Mouse (Mus musculus) hindbrain, embryonic 14.5 days (tissue): ENCODE data around the gene Hps1. TPM values are rescaled to one million over a fixed set of nuclear protein-coding genes. Genes with fewer than 3 reads are reported as not detected.

ENCODE experiments used
- ATAC-seq: fragments of 200-750 bp; cut with Nextera tagmentation; 2 replicates; pipeline ENCODE4 v1.8.0; 2017; ENCODE audit warnings: moderate number of reproducible peaks, mild to moderate bottlenecking, moderate TSS enrichment, moderate library complexity; ENCODE audit not compliant: low FRiP score
- DNase-seq: peaks from one replicate; pipeline ENCODE4 v3.0.0-alpha.2; 2015; ENCODE audit warnings: low spot score
- H3K27ac ChIP-seq: fragments of 300-500 bp; sonication (generic); 2 replicates; pipeline ENCODE4 v1.5.1; 2014; ENCODE audit warnings: mild to moderate bottlenecking, moderate library complexity
- H3K27me3 ChIP-seq: fragments of 300-500 bp; sonication (generic); 2 replicates; pipeline ENCODE4 v1.6.1; 2014; ENCODE audit warnings: mild to moderate bottlenecking, low read length, mixed read lengths; ENCODE audit not compliant: control insufficient read depth, insufficient read depth
- H3K36me3 ChIP-seq: fragments of 300-500 bp; sonication (generic); replicated peaks from 2 replicates; pipeline ENCODE4 v1.6.1; 2014; ENCODE audit not compliant: control insufficient read depth, insufficient read depth
- H3K4me1 ChIP-seq: fragments of 300-500 bp; sonication (generic); replicated peaks from 2 replicates; pipeline ENCODE4 v1.6.1; 2014; ENCODE audit warnings: antibody characterized with exemption, low read length, mixed read lengths; ENCODE audit not compliant: control insufficient read depth, insufficient read depth
- H3K4me2 ChIP-seq: fragments of 300-500 bp; sonication (generic); replicated peaks from 2 replicates; pipeline ENCODE4 v1.6.1; 2014; ENCODE audit warnings: mild to moderate bottlenecking, moderate library complexity
- H3K4me3 ChIP-seq: fragments of 300-500 bp; sonication (generic); replicated peaks from 2 replicates; pipeline ENCODE4 v1.5.1; 2014; ENCODE audit warnings: mild to moderate bottlenecking, low read length
- H3K9ac ChIP-seq: fragments of 300-500 bp; sonication (generic); 2 replicates; pipeline ENCODE4 v1.6.1; 2014
- H3K9me3 ChIP-seq: fragments of 300-500 bp; sonication (generic); 2 replicates; pipeline ENCODE4 v1.6.1; 2016; ENCODE audit warnings: low read length; ENCODE audit not compliant: control insufficient read depth
- WGBS: fragments of 180-500 bp; shearing (Covaris S2); extraction: QIAGEN DNeasy Blood & Tissue Kit; methylation state at CpG from one replicate; pipeline ENCODE4 v1.1.7; 2014; 5-methylcytosine and 5-hydroxymethylcytosine counted together
- polyA plus RNA-seq: library from polyadenylated mRNA; unstranded; fragments of >200 nt; fragmentation: Nextera tagmentation; extraction: Ambion mirVana; gene quantifications from 2 replicates; pipeline ENCODE4 v1.2.1, GENCODE M21; 2014

Hps1 gene
- polyA plus RNA-seq, 1 experiment from 2014 or later: 10.0 TPM

GRCm38 (mm10) chr19:42726766-42727165 lies 53.0 kb downstream of the Hps1 start:
- Histone ChIP-seq H3K36me3 (no peaks in the 10 kb centered on the region), H3K4me1 (no peaks in the 10 kb centered on the region), H3K4me2 (no peak overlapping the region), H3K27ac (no peak overlapping the region), H3K9ac (no peak overlapping the region), H3K27me3 (no peaks in the 10 kb centered on the region), H3K9me3 (no peaks in the 10 kb centered on the region), H3K4me3 (no peak overlapping the region)
- DNase-seq (no peak), ATAC-seq (no peak)
- WGBS: 92% methylated on average over 10 of the region's 10 CpGs

DNA sequence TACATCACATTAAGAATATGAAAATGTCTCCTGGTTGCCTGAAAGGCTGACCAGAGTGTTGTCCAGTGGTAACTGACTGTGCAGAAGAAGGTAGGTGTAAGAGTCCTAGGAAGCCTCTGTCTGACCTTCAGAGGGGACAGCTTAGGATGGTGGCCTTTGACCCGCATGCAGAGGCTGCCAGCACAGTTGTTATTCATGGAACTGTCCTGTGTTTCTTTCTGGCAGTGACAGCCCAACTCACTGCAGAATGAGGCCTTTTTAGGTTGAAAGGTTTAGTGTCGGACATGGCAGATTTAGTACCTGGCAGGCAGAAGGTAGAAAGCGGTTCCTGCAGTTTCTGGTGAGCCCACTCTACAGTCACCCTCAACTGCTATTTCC lies 53.8 kb downstream of the Hps1 start:
- ATAC-seq (no peak), DNase-seq (no peak)
- H3K27me3 ChIP-seq: no peaks in the 10 kb centered on the region
- no peak overlapping the region for H3K27ac ChIP-seq
- no peak overlapping the region for H3K9ac ChIP-seq
- H3K4me3 ChIP-seq: no peak overlapping the region
- H3K36me3 ChIP-seq: no peaks in the 10 kb centered on the region
- H3K4me2 ChIP-seq: no peak overlapping the region
- H3K9me3 ChIP-seq: no peaks in the 10 kb centered on the region
- WGBS: 81% methylated on average over 3 of the region's 3 CpGs
- no peaks in the 10 kb centered on the region for H3K4me1 ChIP-seq

DNA sequence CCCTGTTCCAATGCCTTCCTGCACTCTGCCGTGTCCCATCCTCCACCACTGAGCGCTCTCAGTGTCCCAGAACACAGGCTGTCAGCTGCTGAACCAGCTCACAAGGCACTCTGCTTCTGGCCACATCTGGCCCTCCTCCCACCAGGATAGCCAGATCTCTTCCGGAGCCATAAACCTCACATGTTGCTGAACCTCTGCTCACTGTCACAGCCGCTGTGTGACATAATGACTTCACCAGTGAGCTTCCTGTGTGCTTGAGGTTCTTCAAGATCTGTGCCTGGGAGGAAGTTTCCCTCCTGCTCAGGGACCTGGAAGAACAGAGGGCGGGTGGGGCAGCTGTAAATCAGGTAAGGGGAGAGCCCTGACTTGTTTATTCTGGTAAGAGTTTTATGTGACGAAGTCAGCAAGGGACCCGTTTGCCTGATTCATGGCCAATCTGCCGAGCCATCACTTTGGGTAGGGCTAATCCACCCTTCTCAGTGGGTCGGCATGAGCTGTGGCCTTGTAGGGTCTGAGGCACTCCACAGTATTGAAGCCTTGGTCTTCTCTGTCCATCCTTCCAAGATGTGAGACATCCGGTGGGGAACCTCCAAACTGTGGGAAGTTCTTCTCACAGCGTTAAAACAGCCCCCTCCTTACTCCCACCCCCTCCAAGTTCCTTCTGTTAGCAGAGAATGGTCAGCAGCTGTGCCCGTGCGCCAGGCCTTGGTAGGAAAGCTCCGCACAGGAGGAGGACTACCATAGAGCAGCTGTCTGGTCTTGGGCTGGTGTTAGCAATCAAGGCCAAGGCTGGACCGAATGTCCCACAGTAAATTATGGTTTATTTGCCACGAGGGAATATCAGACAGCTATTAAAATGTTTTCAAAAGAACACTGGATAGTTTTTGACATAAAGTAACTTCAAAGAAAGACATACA lies 54.5 kb downstream of the Hps1 start:
- no peak overlapping the region for H3K4me3 ChIP-seq
- no peak overlapping the region for H3K4me2 ChIP-seq
- H3K9me3 ChIP-seq: no peaks in the 10 kb centered on the region
- no peak for ATAC-seq
- no peaks in the 10 kb centered on the region for H3K4me1 ChIP-seq
- H3K9ac ChIP-seq: no peak overlapping the region
- no peaks in the 10 kb centered on the region for H3K36me3 ChIP-seq
- 78% methylated on average over 16 of the region's 16 CpGs for WGBS
- no peaks in the 10 kb centered on the region for H3K27me3 ChIP-seq
- no peak for DNase-seq
- no peak overlapping the region for H3K27ac ChIP-seq

- no peak overlapping the region for H3K27ac ChIP-seq
- no peaks in the 10 kb centered on the region for H3K4me1 ChIP-seq
- no peak overlapping the region for H3K9ac ChIP-seq
- DNase-seq: no peak
- H3K4me2 ChIP-seq: no peak overlapping the region
- 84% methylated on average over 6 of the region's 6 CpGs for WGBS
- ATAC-seq: no peak
- H3K4me3 ChIP-seq: no peak overlapping the region
- H3K27me3 ChIP-seq: no peaks in the 10 kb centered on the region
- no peaks in the 10 kb centered on the region for H3K9me3 ChIP-seq
- H3K36me3 ChIP-seq: no peaks in the 10 kb centered on the region
Observed at GRCm38 (mm10) chr19:42723302-42723701, 56.5 kb downstream of the Hps1 start.

- ATAC-seq: no peak; the same call in 1 of the 2 replicates
- no peak overlapping the region for H3K27ac ChIP-seq
- no peak for DNase-seq
Observed at GRCm38 (mm10) chr19:42722500-42722899, 57.3 kb downstream of the Hps1 start.

DNA sequence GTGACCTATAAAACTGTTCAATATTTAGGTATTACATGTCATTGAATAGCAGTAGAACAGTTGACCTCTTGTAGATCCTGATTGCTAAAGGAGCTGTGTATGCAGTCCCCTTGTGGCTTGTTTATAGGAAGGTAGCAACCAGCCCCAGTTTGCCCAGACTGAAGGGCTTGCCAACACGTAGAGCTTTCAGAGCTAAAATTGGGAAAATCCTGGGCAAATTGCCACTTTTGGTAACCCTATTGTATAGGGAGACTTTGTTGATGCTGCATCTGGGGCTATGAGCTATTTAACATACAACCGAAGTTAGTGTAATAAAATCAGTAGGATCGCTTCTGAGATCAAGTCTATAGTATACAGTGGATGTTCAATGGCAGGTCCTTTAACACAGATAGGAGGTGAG lies 61.7 kb downstream of the Hps1 start:
- Histone ChIP-seq H3K9ac (no peak overlapping the region), H3K9me3 (no peaks in the 10 kb centered on the region), H3K27ac (no peak overlapping the region), H3K4me1 (0 out of 2 replicates have a peak, but pooled peaks cover 5% of the 10 kb centered on the region), H3K4me3 (no peak overlapping the region), H3K4me2 (no peak overlapping the region), H3K27me3 (no peaks in the 10 kb centered on the region), H3K36me3 (no peaks in the 10 kb centered on the region)
- no peak for ATAC-seq
- WGBS: 73% methylated on average over 3 of the region's 3 CpGs
- DNase-seq: no peak

More at GRCm38 (mm10) chr19:42722500-42722899, 57.3 kb downstream of the Hps1 start:
- 37% methylated on average over 2 of the region's 2 CpGs for WGBS
- no peaks in the 10 kb centered on the region for H3K9me3 ChIP-seq
- no peak overlapping the region for H3K4me2 ChIP-seq
- no peak overlapping the region for H3K9ac ChIP-seq
- no peaks in the 10 kb centered on the region for H3K4me1 ChIP-seq
- no peaks in the 10 kb centered on the region for H3K27me3 ChIP-seq
- no peaks in the 10 kb centered on the region for H3K36me3 ChIP-seq
- no peak overlapping the region for H3K4me3 ChIP-seq

GRCm38 (mm10) chr19:42717668-42718067 lies 62.1 kb downstream of the Hps1 start:
- Histone ChIP-seq H3K27me3 (no peaks in the 10 kb centered on the region), H3K4me2 (no peak overlapping the region), H3K27ac (no peak overlapping the region), H3K36me3 (no peaks in the 10 kb centered on the region), H3K9ac (no peak overlapping the region), H3K4me3 (no peak overlapping the region), H3K9me3 (no peaks in the 10 kb centered on the region), H3K4me1 (0 out of 2 replicates have a peak, but pooled peaks cover 5% of the 10 kb centered on the region)
- no peak for ATAC-seq
- DNase-seq: no peak
- WGBS: 79% methylated on average over 5 of the region's 5 CpGs

DNA sequence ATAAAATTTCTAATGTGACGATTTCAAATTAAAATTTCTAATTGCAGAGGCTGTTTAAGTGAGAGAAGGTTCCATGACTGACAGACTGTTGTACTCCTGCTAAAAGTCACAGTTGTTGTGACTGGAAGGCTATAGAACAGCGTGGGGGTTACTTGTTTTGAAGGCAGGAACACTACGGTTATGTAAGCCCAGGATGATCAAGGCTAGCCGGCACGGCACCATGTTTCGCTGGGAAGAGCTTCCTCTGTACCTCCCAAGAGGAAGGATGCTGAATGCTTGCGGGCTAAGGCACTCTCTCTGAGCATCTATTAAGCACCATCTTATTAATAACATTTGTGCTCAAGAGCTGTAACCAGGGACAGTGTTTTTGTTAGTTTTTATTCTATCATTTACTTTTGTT lies 63.3 kb downstream of the Hps1 start:
- no peaks in the 10 kb centered on the region for H3K27me3 ChIP-seq
- H3K27ac ChIP-seq: no peak overlapping the region
- no peak overlapping the region for H3K4me3 ChIP-seq
- H3K36me3 ChIP-seq: no peaks in the 10 kb centered on the region
- no peak overlapping the region for H3K9ac ChIP-seq
- 0 out of 2 replicates have a peak, but pooled peaks cover 5% of the 10 kb centered on the region for H3K4me1 ChIP-seq
- WGBS: 66% methylated on average over 7 of the region's 7 CpGs
- no peaks in the 10 kb centered on the region for H3K9me3 ChIP-seq
- no peak overlapping the region for H3K4me2 ChIP-seq
- DNase-seq (no peak), ATAC-seq (no peak)

- H3K27me3 ChIP-seq: no peaks in the 10 kb centered on the region
- DNase-seq (no peak), ATAC-seq (no peak)
- no peak overlapping the region for H3K27ac ChIP-seq
- 0 out of 2 replicates have a peak, but pooled peaks cover 5% of the 10 kb centered on the region for H3K4me1 ChIP-seq
- no peak overlapping the region for H3K4me2 ChIP-seq
- no peaks in the 10 kb centered on the region for H3K36me3 ChIP-seq
- H3K9me3 ChIP-seq: no peaks in the 10 kb centered on the region
- H3K9ac ChIP-seq: no peak overlapping the region
- WGBS: 85% methylated on average over 9 of the region's 9 CpGs
- no peak overlapping the region for H3K4me3 ChIP-seq
Observed at GRCm38 (mm10) chr19:42713770-42714169, 66.0 kb downstream of the Hps1 start.
